Mouse (Mus musculus) CH12.LX (cell line): ENCODE measurements around the gene Phf5a. TPM values are rescaled to one million over a fixed set of nuclear protein-coding genes. Genes with fewer than 3 reads are reported as not detected.

ENCODE experiments used
- DNase-seq: peaks from one replicate; pipeline ENCODE4 v3.0.0-alpha.2; 2013; ENCODE audit errors: extremely low read depth
- H3K27ac ChIP-seq: 2 replicates; pipeline ENCODE4 v1.5.1; 2012; ENCODE audit warnings: low read depth, mild to moderate bottlenecking, control low read depth, moderate library complexity; ENCODE audit not compliant: insufficient read depth
- H3K27me3 ChIP-seq: replicated peaks from 2 replicates; pipeline ENCODE3; 2012; ENCODE audit warnings: inconsistent platforms
- H3K36me3 ChIP-seq, 2 experiments: replicated peaks in 1 of 2; 2 replicates each; pipeline versions ENCODE3 to v1.6.1; 2012; ENCODE audit warnings: inconsistent platforms in 1 of 2, low read length in 1 of 2, mild to moderate bottlenecking in 1 of 2, mixed read lengths in 1 of 2, moderate library complexity in 1 of 2; ENCODE audit not compliant: control insufficient read depth in 1 of 2, insufficient read depth in 1 of 2
- H3K4me1 ChIP-seq, 2 experiments: 2 replicates each; pipeline ENCODE4 v1.6.1; 2012; ENCODE audit warnings: inconsistent platforms in 1 of 2, moderate library complexity in 1 of 2; ENCODE audit not compliant: insufficient read depth in 2 of 2, control insufficient read depth in 1 of 2
- H3K4me2 ChIP-seq: 2 replicates; pipeline ENCODE4 v1.6.1; 2012; ENCODE audit warnings: low read depth, mild to moderate bottlenecking, control low read depth; ENCODE audit not compliant: poor library complexity, insufficient read depth, severe bottlenecking
- H3K4me3 ChIP-seq, 3 experiments: fragments of 150-350 bp in 1 of 3; sonication (generic) in 1 of 3; replicated peaks in 1 of 3; 2 replicates each; pipeline versions ENCODE3 to v1.5.1; 2011 to 2012; ENCODE audit warnings: low read depth in 2 of 3, low read length in 2 of 3, mild to moderate bottlenecking in 2 of 3, moderate library complexity in 2 of 3, control low read depth in 1 of 3, improper control_type of control experiment in 1 of 3, inconsistent platforms in 1 of 3, mixed read lengths in 1 of 3; ENCODE audit not compliant: poor library complexity in 1 of 3
- H3K79me2 ChIP-seq: replicated peaks from 2 replicates; pipeline ENCODE4 v1.6.1; 2012; ENCODE audit warnings: mild to moderate bottlenecking, moderate library complexity; ENCODE audit not compliant: control insufficient read depth, poor library complexity, insufficient read depth, severe bottlenecking; ENCODE audit errors: extremely low read depth
- H3K9ac ChIP-seq: 2 replicates; pipeline ENCODE4 v1.6.1; 2012; ENCODE audit warnings: low read depth, mild to moderate bottlenecking, control low read depth, moderate library complexity; ENCODE audit not compliant: insufficient read depth
- H3K9me3 ChIP-seq: replicated peaks from 2 replicates; pipeline ENCODE3; 2012; ENCODE audit warnings: low read length, inconsistent platforms, mixed read lengths
- BHLHE40 ChIP-seq: IDR thresholded peaks from 2 replicates; pipeline ENCODE4 v1.6.1; 2011; ENCODE audit warnings: mild to moderate bottlenecking, low read depth, low read length, improper control_type of control experiment
- CHD1 ChIP-seq: IDR thresholded peaks from 2 replicates; pipeline ENCODE4 v1.6.1; 2012; ENCODE audit warnings: low read depth, low read length, improper control_type of control experiment, inconsistent platforms
- CHD2 ChIP-seq: IDR thresholded peaks from 2 replicates; pipeline ENCODE4 v1.6.1; 2011; ENCODE audit warnings: low read length, improper control_type of control experiment
- CTCF ChIP-seq, 2 experiments: IDR thresholded peaks in 1 of 2; conservative IDR thresholded peaks in 1 of 2; 2 replicates each; pipeline ENCODE4 v1.5.1; 2011 to 2012; ENCODE audit warnings: low read depth in 2 of 2, low read length in 2 of 2, improper control_type of control experiment in 1 of 2, inconsistent platforms in 1 of 2, mild to moderate bottlenecking in 1 of 2, moderate library complexity in 1 of 2
- E2F4 ChIP-seq: IDR thresholded peaks from 2 replicates; pipeline ENCODE4 v1.6.1; 2011; ENCODE audit warnings: low read depth, low read length, improper control_type of control experiment; ENCODE audit not compliant: insufficient replicate concordance
- ELF1 ChIP-seq: IDR thresholded peaks from 2 replicates; pipeline ENCODE4 v1.6.1; 2014; ENCODE audit warnings: low read depth, mild to moderate bottlenecking, inconsistent platforms, low read length, improper control_type of control experiment
- EP300 ChIP-seq: IDR thresholded peaks from 2 replicates; pipeline ENCODE4 v1.6.1; 2011; ENCODE audit warnings: low read length, improper control_type of control experiment
- ETS1 ChIP-seq: conservative IDR thresholded peaks from 2 replicates; pipeline ENCODE4 v1.6.1; 2012; ENCODE audit warnings: low read depth, mild to moderate bottlenecking, inconsistent platforms, low read length, improper control_type of control experiment, moderate library complexity
- GABPA ChIP-seq: IDR thresholded peaks from 2 replicates; pipeline ENCODE4 v1.6.1; 2012; ENCODE audit warnings: low read depth, low read length, improper control_type of control experiment, inconsistent platforms; ENCODE audit not compliant: insufficient replicate concordance
- HCFC1 ChIP-seq: IDR thresholded peaks from 2 replicates; pipeline ENCODE4 v1.6.1; 2012; ENCODE audit warnings: low read depth, mild to moderate bottlenecking, inconsistent platforms, low read length, improper control_type of control experiment
- IRF4 ChIP-seq: IDR thresholded peaks from 2 replicates; pipeline ENCODE4 v1.6.1; 2014; ENCODE audit warnings: low read depth, mild to moderate bottlenecking, inconsistent platforms, low read length, improper control_type of control experiment
- JUN ChIP-seq: IDR thresholded peaks from 2 replicates; pipeline ENCODE4 v1.6.1; 2011; ENCODE audit warnings: low read depth, mild to moderate bottlenecking, low read length, improper control_type of control experiment, moderate library complexity; ENCODE audit not compliant: insufficient read depth
- JUND ChIP-seq: conservative IDR thresholded peaks from 2 replicates; pipeline ENCODE4 v1.6.1; 2011; ENCODE audit warnings: low read depth, low read length, improper control_type of control experiment
- KAT2A ChIP-seq: IDR thresholded peaks from 2 replicates; pipeline ENCODE4 v1.6.1; 2012; ENCODE audit warnings: low read length, improper control_type of control experiment, inconsistent platforms; ENCODE audit not compliant: insufficient replicate concordance
- MAFK ChIP-seq: IDR thresholded peaks from 2 replicates; pipeline ENCODE4 v1.6.1; 2011; ENCODE audit warnings: low read length, improper control_type of control experiment; ENCODE audit not compliant: insufficient replicate concordance
- MAX ChIP-seq: IDR thresholded peaks from 2 replicates; pipeline ENCODE4 v1.6.1; 2011; ENCODE audit warnings: low read length, improper control_type of control experiment
- MAZ ChIP-seq: IDR thresholded peaks from 2 replicates; pipeline ENCODE4 v1.6.1; 2012; ENCODE audit warnings: low read depth, mild to moderate bottlenecking, inconsistent platforms, low read length, improper control_type of control experiment, moderate library complexity
- MEF2A ChIP-seq: IDR thresholded peaks from 2 replicates; pipeline ENCODE4 v1.6.1; 2014; ENCODE audit warnings: low read depth, mild to moderate bottlenecking, inconsistent platforms, low read length, improper control_type of control experiment, borderline replicate concordance
- MXI1 ChIP-seq: IDR thresholded peaks from 2 replicates; pipeline ENCODE4 v1.6.1; 2011; ENCODE audit warnings: mild to moderate bottlenecking, low read depth, low read length, improper control_type of control experiment
- MYC ChIP-seq: IDR thresholded peaks from 2 replicates; pipeline ENCODE4 v1.6.1; 2011; ENCODE audit warnings: low read depth, mild to moderate bottlenecking, improper control_type of control experiment, low read length
- NELFE ChIP-seq: IDR thresholded peaks from 2 replicates; pipeline ENCODE4 v1.6.1; 2011; ENCODE audit warnings: low read depth, low read length, improper control_type of control experiment
- NRF1 ChIP-seq: IDR thresholded peaks from 2 replicates; pipeline ENCODE4 v1.6.1; 2014; ENCODE audit warnings: low read depth, mild to moderate bottlenecking, inconsistent platforms, low read length, improper control_type of control experiment, moderate library complexity
- PAX5 ChIP-seq: IDR thresholded peaks from 2 replicates; pipeline ENCODE4 v1.6.1; 2012; ENCODE audit warnings: low read length, inconsistent platforms, mixed read lengths
- POLR2A ChIP-seq: IDR thresholded peaks from 2 replicates; pipeline ENCODE4 v1.6.1; 2011; ENCODE audit warnings: low read depth, mild to moderate bottlenecking, improper control_type of control experiment, low read length
- POLR2AphosphoS2 ChIP-seq: IDR thresholded peaks from 2 replicates; pipeline ENCODE4 v1.6.1; 2011; ENCODE audit warnings: low read depth, low read length, improper control_type of control experiment
- RAD21 ChIP-seq: IDR thresholded peaks from 2 replicates; pipeline ENCODE4 v1.6.1; 2011; ENCODE audit warnings: low read depth, mild to moderate bottlenecking, low read length, improper control_type of control experiment, moderate library complexity
- RCOR1 ChIP-seq: conservative IDR thresholded peaks from 2 replicates; pipeline ENCODE4 v1.6.1; 2012; ENCODE audit warnings: low read depth, mild to moderate bottlenecking, inconsistent platforms, low read length, improper control_type of control experiment
- SIN3A ChIP-seq: IDR thresholded peaks from 2 replicates; pipeline ENCODE4 v1.6.1; 2012; ENCODE audit warnings: low read length, improper control_type of control experiment, inconsistent platforms
- SMC3 ChIP-seq: IDR thresholded peaks from 2 replicates; pipeline ENCODE4 v1.6.1; 2011; ENCODE audit warnings: low read depth, low read length, improper control_type of control experiment
- TBP ChIP-seq: conservative IDR thresholded peaks from 2 replicates; pipeline ENCODE4 v1.6.1; 2011; ENCODE audit warnings: low read depth, low read length, improper control_type of control experiment
- TCF12 ChIP-seq: IDR thresholded peaks from 2 replicates; pipeline ENCODE4 v1.6.1; 2014; ENCODE audit warnings: low read depth, mild to moderate bottlenecking, inconsistent platforms, low read length, improper control_type of control experiment
- UBTF ChIP-seq: IDR thresholded peaks from 2 replicates; pipeline ENCODE4 v1.6.1; 2012; ENCODE audit warnings: low read depth, mild to moderate bottlenecking, inconsistent platforms, low read length, improper control_type of control experiment, moderate library complexity
- USF1 ChIP-seq: IDR thresholded peaks from 2 replicates; pipeline ENCODE4 v1.6.1; 2014; ENCODE audit warnings: low read depth, mild to moderate bottlenecking, inconsistent platforms, low read length, improper control_type of control experiment
- USF2 ChIP-seq: conservative IDR thresholded peaks from 2 replicates; pipeline ENCODE4 v1.6.1; 2011; ENCODE audit warnings: low read depth, low read length, improper control_type of control experiment
- ZC3H11A ChIP-seq: IDR thresholded peaks from 2 replicates; pipeline ENCODE4 v1.6.1; 2012; ENCODE audit warnings: low read depth, mild to moderate bottlenecking, inconsistent platforms, low read length, improper control_type of control experiment
- ZKSCAN1 ChIP-seq: IDR thresholded peaks from 2 replicates; pipeline ENCODE4 v1.6.1; 2012; ENCODE audit warnings: low read depth, inconsistent platforms, low read length, improper control_type of control experiment, borderline replicate concordance
- ZMIZ1 ChIP-seq: IDR thresholded peaks from 2 replicates; pipeline ENCODE4 v1.6.1; 2012; ENCODE audit warnings: low read depth, mild to moderate bottlenecking, inconsistent platforms, low read length, improper control_type of control experiment
- ZNF384 ChIP-seq: IDR thresholded peaks from 2 replicates; pipeline ENCODE4 v1.6.1; 2012; ENCODE audit warnings: low read depth, low read length, improper control_type of control experiment, inconsistent platforms
- dilution Hi-C: fragments of 300-500 bp; cut with MboI; formaldehyde crosslinking; loops from 2 replicates; pipeline ENCODE4 v1.14.3; 2020; ENCODE audit warnings: low sequenced_read_pairs; ENCODE audit not compliant: extremely low pct_unique_long_range_greater_than_20kb, extremely low pct_ligation_motif_present
- in situ Hi-C: fragments of 300-500 bp; cut with MboI; formaldehyde crosslinking; loops from 3 replicates; pipeline ENCODE4 v1.14.3; 2019; ENCODE audit warnings: low sequenced_read_pairs, low pct_ligation_motif_present, low pct_unique_long_range_greater_than_20kb, mixed read lengths
- polyA plus RNA-seq: library from polyadenylated mRNA; unstranded; fragments of >175 nt; gene quantifications from 2 replicates; pipeline ENCODE4 v1.2.1, GENCODE M21; 2012; ENCODE audit warnings: low read depth; ENCODE audit not compliant: insufficient read length
- total RNA-seq, 2 experiments: library from RNA; depleted of rRNA; stranded (reverse); fragments of 300-350 nt in 1 of 2; fragments of >200 nt in 1 of 2; gene quantifications; 2 replicates each; pipeline ENCODE4 v1.2.3; 2012 to 2014

The Phf5a gene
- total RNA-seq (2012; rRNA removed) (86.3 and 126 TPM in 2 replicates), total RNA-seq (2014; rRNA removed) (116 and 137 TPM in 2 replicates), polyA plus RNA-seq (177 and 228 TPM in 2 replicates)

DNA sequence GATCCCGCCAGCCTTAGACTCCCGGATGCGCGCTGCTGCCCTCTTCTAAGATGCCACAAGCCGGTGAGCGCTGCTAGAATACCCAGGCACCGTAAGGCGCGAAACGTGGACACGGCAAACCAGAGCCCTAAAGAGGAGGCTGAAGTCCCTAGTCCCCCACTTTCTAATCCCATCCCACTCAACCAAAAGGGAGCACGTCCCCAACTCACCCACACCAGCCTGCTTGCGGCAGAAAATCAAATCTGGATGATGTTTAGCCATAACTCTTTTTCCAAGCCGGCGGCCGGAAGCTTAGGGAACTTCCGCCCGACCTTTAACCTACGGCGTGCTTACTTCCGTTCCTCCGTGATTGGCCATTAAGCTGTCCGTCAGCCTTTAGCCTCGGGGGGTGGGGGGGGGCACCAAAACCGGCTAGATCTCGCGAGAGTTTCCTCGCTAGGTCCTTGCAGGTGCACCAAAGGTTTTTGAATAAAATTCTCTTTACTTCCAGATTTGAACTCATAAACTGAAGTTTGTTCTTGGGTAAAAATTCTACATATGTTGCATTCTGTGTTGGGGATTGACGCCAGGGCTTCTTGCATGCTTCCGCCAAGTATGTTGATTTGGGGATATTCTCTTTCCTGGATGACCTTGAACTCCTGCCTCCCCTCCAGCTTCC, at the start of gene Phf5a:
Phf5a (minus strand) TSS at position 308 of the 658 bp plus-strand sequence.
- dilution Hi-C loops: no loop called here
- Histone ChIP-seq H3K9me3 (no peaks in the 10 kb centered on the region), H3K9ac (peak within 1 kb of the TSS; percentile 87), H3K4me1 (peaks cover 8 to 60% of the 10 kb centered on the region in 2 experiments; a peak in 3 of 4 replicates), H3K27ac (peak within 1 kb of the TSS; percentile 89), H3K79me2 (peaks cover 47% of the 10 kb centered on the region), H3K4me3 (peak within 1 kb of the TSS; percentile 94 to 100 (median 99)), H3K36me3 (peaks cover 35 to 49% of the 10 kb centered on the region in 2 experiments), H3K27me3 (no peaks in the 10 kb centered on the region), H3K4me2 (peak within 1 kb of the TSS; percentile 98)
- in situ Hi-C loops: no loop called here
- peak; percentile 97 for DNase-seq
- TF ChIP-seq UBTF (no peak), ZC3H11A (no peak), ELF1 (peak; percentile 83), CTCF (conservative IDR thresholded peaks at IDR 0.05 in 1 of 2, IDR thresholded peaks at IDR 0.05 in 1 of 2; ENCODE audit: low read depth in 2 of 2, low read length in 2 of 2) (no peak), KAT2A (peak; percentile 90; the same call in 1 of the 2 replicates), MEF2A (no peak; the same call in 1 of the 2 replicates), MAZ (peak; percentile 11; the same call in 1 of the 2 replicates), USF1 (no peak), EP300 (no peak), ZMIZ1 (peak; percentile 3; the same call in 1 of the 2 replicates), RAD21 (no peak), NELFE (peak; percentile 80), PAX5 (no peak), HCFC1 (peak; percentile 87), RCOR1 (no peak; the same call in 1 of the 2 replicates), ZNF384 (0 out of 2 replicates have a peak, but pooled peaks have one; percentile 22), BHLHE40 (peak; percentile 18; the same call in 1 of the 2 replicates), ETS1 (no peak), POLR2A (peak; percentile 69), SIN3A (no peak; the same call in 1 of the 2 replicates), NRF1 (no peak), CHD2 (peak; percentile 100), MAX (peak; percentile 56), MXI1 (peak; percentile 77), TCF12 (peak; percentile 54), MYC (peak; percentile 71; the same call in 1 of the 2 replicates), E2F4 (peak; percentile 65; the same call in 1 of the 2 replicates), ZKSCAN1 (no peak), TBP (no peak), USF2 (no peak), SMC3 (no peak), CHD1 (peak; percentile 77; the same call in 1 of the 2 replicates), MAFK (no peak; the same call in 1 of the 2 replicates), GABPA (no peak; the same call in 1 of the 2 replicates), POLR2AphosphoS2 (peak; percentile 63; the same call in 1 of the 2 replicates), JUND (no peak), JUN (no peak; the same call in 1 of the 2 replicates), IRF4 (no peak; the same call in 1 of the 2 replicates)
